Mouse (Mus musculus) embryo, embryonic 10 days (tissue): Measurements from ENCODE around the gene 4931440F15Rik.
A peak's percentile ranks its signal among the peaks of the same experiment; 100 is the strongest.
"Not testable (repeated sequence)": the region's sequence is repeated elsewhere in the genome, so short reads cannot be mapped to it uniquely, and the experiment has no call there.

Experiments used
- DNase-seq: peaks from one replicate; pipeline ENCODE4 v3.0.0-alpha.2; 2015; ENCODE audit warnings: low spot score

4931440F15Rik gene

GRCm38 (mm10) chr11:29825271-29825718, at the start of gene 4931440F15Rik:
Gene 4931440F15Rik, minus strand, starts transcription at chr11:29825668.
- DNase-seq = not testable (repeated sequence)

GRCm38 (mm10) chr11:29874781-29875180, 49.3 kb upstream of the 4931440F15Rik start:
- DNase-seq = not testable (repeated sequence)

DNA sequence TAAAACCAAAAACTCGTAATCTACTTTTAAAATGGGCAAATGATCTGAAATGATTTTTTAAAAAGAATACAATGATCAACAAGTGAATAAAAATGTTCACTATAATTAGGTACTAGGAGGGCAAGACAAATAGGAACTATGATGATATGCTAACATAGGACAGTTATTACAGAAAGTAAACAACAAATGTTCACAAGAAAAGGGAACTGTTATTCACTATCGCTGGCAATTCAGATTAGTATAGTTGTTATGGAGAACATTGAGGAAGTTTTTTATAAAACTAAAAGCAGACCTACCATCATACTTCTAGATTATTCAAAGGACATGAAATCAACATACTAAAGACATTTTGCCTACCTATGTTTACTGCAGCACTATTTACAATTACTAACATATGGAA, 44.7 kb upstream of the 4931440F15Rik start:
- no peak for DNase-seq

DNA sequence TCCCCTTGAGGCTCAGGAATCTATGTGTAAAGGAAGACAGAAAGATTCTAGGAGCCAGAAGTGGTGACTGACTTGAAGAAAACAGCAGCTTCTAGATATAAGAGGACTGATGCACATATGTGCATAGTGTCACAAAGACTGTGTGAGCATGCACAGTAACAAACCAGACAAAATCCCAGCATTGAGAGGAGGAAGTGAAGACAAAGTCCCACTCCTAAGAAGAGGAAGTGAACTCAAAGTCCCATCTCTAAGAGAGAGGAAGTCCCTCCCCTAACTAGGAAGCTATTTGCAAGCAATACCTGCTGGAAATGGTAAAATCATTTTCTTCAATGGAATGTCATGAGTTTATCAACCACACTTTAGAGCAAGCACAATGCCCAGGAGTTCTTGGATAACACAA, 38.8 kb upstream of the 4931440F15Rik start:
- no peak for DNase-seq

- peak; percentile 68 for DNase-seq
These were observed 36.4 kb upstream of the 4931440F15Rik start for GRCm38 (mm10) chr11:29861750-29862397.

- no peak for DNase-seq
These were observed 35.6 kb upstream of the 4931440F15Rik start for GRCm38 (mm10) chr11:29861040-29861439.

- no peak for DNase-seq
These were observed 15.2 kb upstream of the 4931440F15Rik start for GRCm38 (mm10) chr11:29840606-29841227.

DNA sequence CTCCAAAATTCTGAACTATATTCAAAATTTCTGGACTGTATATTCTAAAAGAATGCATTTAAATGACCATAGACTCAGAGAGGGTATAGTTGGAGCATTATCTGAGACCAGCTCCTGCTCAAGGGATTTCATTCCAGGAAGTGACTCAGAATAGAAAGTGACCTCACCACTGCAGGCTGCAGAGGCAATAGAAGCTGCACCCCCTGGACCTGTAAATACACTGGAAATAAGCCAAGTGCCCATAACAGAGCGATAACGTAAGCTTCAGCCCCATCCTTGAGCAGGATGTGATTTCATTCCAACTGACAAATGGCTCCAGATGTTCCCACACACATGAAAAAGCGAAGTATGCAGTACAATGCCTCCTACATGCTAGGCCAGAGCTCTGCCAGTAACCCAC, 14.3 kb upstream of the 4931440F15Rik start:
- peak; percentile 31 for DNase-seq

- no peak for DNase-seq
These were observed 11.6 kb upstream of the 4931440F15Rik start for GRCm38 (mm10) chr11:29837066-29837465.

- DNase-seq = no peak
These were observed 2.3 kb upstream of the 4931440F15Rik start for GRCm38 (mm10) chr11:29827729-29828128.

DNA sequence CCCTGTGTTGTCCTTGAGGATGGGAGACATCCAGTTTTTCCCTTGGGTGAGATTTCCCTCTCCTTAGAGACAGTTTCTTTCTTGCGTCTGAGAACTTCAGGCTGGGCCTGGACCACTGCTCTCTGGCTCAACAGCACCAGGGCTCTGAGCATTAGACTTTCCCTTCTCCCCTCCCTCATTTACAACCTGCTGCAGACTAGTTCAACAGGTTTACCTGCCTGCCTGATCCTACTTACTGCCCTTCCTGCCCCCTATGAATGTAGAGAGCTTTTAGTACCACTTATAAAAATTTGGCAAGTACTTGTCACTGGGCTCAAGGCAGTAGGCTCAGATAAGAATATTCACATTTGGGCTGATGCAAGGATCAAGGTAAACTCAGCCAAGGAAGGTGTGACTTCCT, 533 bp upstream of the 4931440F15Rik start:
- DNase-seq = no peak

- DNase-seq = not testable (repeated sequence)
These were observed 796 bp downstream of the 4931440F15Rik start for GRCm38 (mm10) chr11:29824474-29825270.

GRCm38 (mm10) chr11:29823141-29823540, 2.3 kb downstream of the 4931440F15Rik start:
- DNase-seq = no peak

GRCm38 (mm10) chr11:29815670-29816069, 9.8 kb downstream of the 4931440F15Rik start:
- no peak for DNase-seq

DNA sequence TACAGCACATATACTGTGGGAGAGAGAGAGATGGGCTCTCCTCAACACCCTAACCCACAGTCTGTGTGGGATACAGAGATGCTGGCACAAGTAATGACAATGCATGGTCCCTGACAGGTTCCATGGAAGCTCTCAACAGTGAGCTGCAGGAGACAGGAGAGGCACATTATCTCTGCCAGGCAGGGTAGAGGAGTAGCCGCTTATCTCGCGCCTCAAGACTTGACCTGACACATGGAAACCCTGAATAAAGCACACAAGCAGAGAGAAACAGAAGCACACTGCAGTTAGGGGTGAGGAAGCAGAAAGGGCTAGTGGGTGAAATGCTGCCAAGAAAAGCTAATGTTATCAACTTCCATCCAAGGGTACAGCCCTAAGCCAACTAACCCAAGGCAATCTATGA, 10.2 kb downstream of the 4931440F15Rik start:
- DNase-seq = no peak

- DNase-seq = no peak
These were observed 12.2 kb downstream of the 4931440F15Rik start for GRCm38 (mm10) chr11:29813267-29813666.

GRCm38 (mm10) chr11:29812475-29812874, 13.0 kb downstream of the 4931440F15Rik start:
- no peak for DNase-seq

- DNase-seq = no peak
These were observed 15.1 kb downstream of the 4931440F15Rik start for GRCm38 (mm10) chr11:29810324-29810723.

DNA sequence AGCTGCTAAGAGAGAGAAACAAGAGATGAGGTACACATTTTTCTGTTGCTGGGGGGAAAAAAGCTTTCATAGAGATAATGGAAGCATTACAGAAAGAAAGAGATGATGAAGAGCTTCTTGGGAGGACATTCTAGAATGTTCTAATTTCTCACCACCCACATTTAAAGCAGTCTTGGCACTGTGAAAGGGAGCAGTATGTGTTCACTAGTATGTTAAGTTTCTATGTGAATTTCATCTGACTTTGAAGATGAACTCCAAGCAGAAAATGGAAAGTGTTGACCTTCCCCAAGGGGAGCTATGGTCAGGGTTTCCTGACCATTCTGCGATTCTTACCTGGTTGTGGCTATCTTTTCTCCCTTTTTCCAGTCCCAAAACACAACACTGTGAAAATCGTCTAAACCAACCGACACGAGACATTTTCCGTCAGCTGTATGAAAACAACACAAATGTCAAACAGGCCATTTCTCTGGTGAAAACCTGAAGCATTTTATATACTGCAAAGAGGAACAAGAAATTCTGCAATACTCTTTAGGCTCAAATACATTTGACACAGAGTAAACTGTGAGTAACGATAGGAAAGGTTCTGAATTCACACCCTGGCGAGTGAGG, 16.4 kb downstream of the 4931440F15Rik start:
- no peak for DNase-seq

GRCm38 (mm10) chr11:29808173-29808980, 17.1 kb downstream of the 4931440F15Rik start:
- no peak for DNase-seq

DNA sequence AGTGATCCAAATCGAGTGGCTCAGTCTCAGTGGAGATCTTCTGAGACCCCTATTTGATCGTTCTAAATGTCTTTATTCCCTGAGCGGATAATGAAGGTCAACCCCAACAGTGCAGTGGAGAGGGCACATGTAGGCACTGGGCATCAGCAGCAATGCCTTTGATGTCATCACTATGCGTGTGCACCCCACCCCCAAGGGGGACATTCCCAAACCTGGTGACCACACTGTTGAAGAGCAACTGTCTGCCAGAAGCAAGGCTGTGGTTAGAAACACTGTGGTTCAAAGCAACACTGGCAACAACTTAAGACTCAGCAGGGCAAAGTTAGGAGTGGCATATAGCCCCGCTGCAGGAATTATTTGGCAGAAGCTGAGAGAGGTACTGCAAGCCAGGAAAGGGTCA, 18.1 kb downstream of the 4931440F15Rik start:
- no peak for DNase-seq
